ENCODE assay signal across 8 mouse cellular contexts in the genomic region with DNA sequence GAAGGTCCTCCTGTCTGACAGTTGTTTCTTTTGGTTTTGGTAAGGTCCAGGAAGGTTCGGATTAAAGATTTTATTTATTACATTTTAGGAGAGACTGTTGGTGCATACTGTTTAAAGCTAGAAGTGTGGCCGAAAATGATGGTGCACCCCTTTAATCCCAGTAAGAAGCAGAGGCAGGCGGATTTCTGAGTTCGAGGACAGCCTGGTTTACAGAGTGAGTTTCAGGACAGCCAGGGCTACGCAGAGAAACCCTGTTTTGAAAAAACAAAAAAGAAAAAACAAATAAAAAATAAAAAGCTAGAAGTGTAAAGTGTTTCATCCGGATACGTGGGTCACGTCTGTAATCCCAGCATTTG. TPM values are rescaled to one million over a fixed set of nuclear protein-coding genes. Genes with fewer than 3 reads are reported as not detected.
DNase-seq lines count a peak whose midpoint lies in the region; ATAC-seq and TF ChIP-seq lines count a peak whose summit lies in the region.

No protein-coding gene starts in this region.

- H3K4me2 ChIP-seq in embryonic facial prominence, embryonic 15.5 days (replicated peaks) = peak overlapping the region; percentile 71
- H3K4me2 ChIP-seq in limb, embryonic 11.5 days (ENCODE audit: low read depth, severe bottlenecking) = peak overlapping the region; percentile 54
- peak overlapping the region; percentile 36 for H3K4me2 ChIP-seq in neural tube, embryonic 14.5 days (ENCODE audit: low read depth, low read length)

- H3K27ac ChIP-seq in embryonic facial prominence, embryonic 15.5 days (replicated peaks) = peak overlapping the region; percentile 72
- H3K27ac ChIP-seq in limb, embryonic 11.5 days (replicated peaks; ENCODE audit: low read depth, low read length) = no peak overlapping the region
- no peak overlapping the region for H3K27ac ChIP-seq in neural tube, embryonic 14.5 days (ENCODE audit: low read depth, low read length)

- 21% methylated on average over 8 of the region's 8 CpGs for WGBS in lung, adult 2 months
- 31% methylated on average over 8 of the region's 8 CpGs for WGBS in embryonic facial prominence, embryonic 15.5 days
- 35% methylated on average over 8 of the region's 8 CpGs for WGBS in limb, embryonic 11.5 days
- WGBS in neural tube, embryonic 14.5 days = 32% methylated on average over 8 of the region's 8 CpGs

- no peak for TF ChIP-seq CTCF in lung, adult 2 months (IDR thresholded peaks at IDR 0.05; ENCODE audit: insufficient read depth, low read length)

- 0 out of 2 replicates have a peak, but pooled peaks have one; percentile 15 for ATAC-seq in embryonic facial prominence, embryonic 15.5 days (ENCODE audit: insufficient number of reproducible peaks, low FRiP score, low TSS enrichment, low read depth)
- ATAC-seq in limb, embryonic 11.5 days (ENCODE audit: insufficient number of reproducible peaks, low FRiP score, low TSS enrichment, low read depth) = no peak; the same call in 1 of the 2 replicates
- peak; percentile 37 for ATAC-seq in neural tube, embryonic 14.5 days (ENCODE audit: low read depth)

- no peaks in the 10 kb centered on the region for H3K36me3 ChIP-seq in embryonic facial prominence, embryonic 15.5 days
- no peaks in the 10 kb centered on the region for H3K36me3 ChIP-seq in limb, embryonic 11.5 days (ENCODE audit: control insufficient read depth, insufficient read depth, low read length)
- H3K36me3 ChIP-seq in neural tube, embryonic 14.5 days (ENCODE audit: control insufficient read depth, insufficient read depth, low read length) = no peaks in the 10 kb centered on the region

- DNase-seq in lung, adult 2 months = no peak
- no peak for DNase-seq in lung, postnatal 10 days
- DNase-seq in limb, embryonic 11.5 days (ENCODE audit: low spot score) = no peak
- DNase-seq in right cerebral cortex, postnatal 4 days = no peak
- no peak for DNase-seq in frontal cortex, adult 2 months (ENCODE audit: extremely low spot score in 1 of 2, low spot score in 1 of 2)
- DNase-seq in testis, postnatal 10 days (ENCODE audit: low spot score) = no peak

- TF ChIP-seq POLR2A in lung, adult 2 months (IDR thresholded peaks at IDR 0.05; ENCODE audit: borderline replicate concordance, extremely low read depth, low read depth, low read length) = no peak

- no peaks in the 10 kb centered on the region for H3K9me3 ChIP-seq in embryonic facial prominence, embryonic 15.5 days (replicated peaks)
- no peaks in the 10 kb centered on the region for H3K9me3 ChIP-seq in limb, embryonic 11.5 days (ENCODE audit: control insufficient read depth, low read length)
- H3K9me3 ChIP-seq in neural tube, embryonic 14.5 days (ENCODE audit: control insufficient read depth, low read length) = no peaks in the 10 kb centered on the region

- H3K9ac ChIP-seq in embryonic facial prominence, embryonic 15.5 days = 0 out of 2 replicates have a peak overlapping the region, but pooled peaks have one; percentile 64
- peak overlapping the region; percentile 64; the same call in 1 of the 2 replicates for H3K9ac ChIP-seq in limb, embryonic 11.5 days (ENCODE audit: low read length)
- H3K9ac ChIP-seq in neural tube, embryonic 14.5 days (replicated peaks; ENCODE audit: low read depth, low read length) = peak overlapping the region; percentile 22; the same call in 1 of the 2 replicates

- H3K4me3 ChIP-seq in lung, adult 2 months (replicated peaks; ENCODE audit: extremely low read depth, low read depth, low read length) = peak overlapping the region; percentile 79
- H3K4me3 ChIP-seq in embryonic facial prominence, embryonic 15.5 days (replicated peaks) = peak overlapping the region; percentile 65
- H3K4me3 ChIP-seq in limb, embryonic 11.5 days (ENCODE audit: low read depth, low read length) = peak overlapping the region; percentile 58
- H3K4me3 ChIP-seq in neural tube, embryonic 14.5 days (ENCODE audit: low read depth, low read length) = peak overlapping the region; percentile 52

- H3K27me3 ChIP-seq in embryonic facial prominence, embryonic 15.5 days = no peaks in the 10 kb centered on the region
- H3K27me3 ChIP-seq in limb, embryonic 11.5 days (ENCODE audit: control insufficient read depth, insufficient read depth, low read length) = no peaks in the 10 kb centered on the region
- H3K27me3 ChIP-seq in neural tube, embryonic 14.5 days (ENCODE audit: control insufficient read depth, insufficient read depth, low read length) = no peaks in the 10 kb centered on the region

- peaks cover 2% of the 10 kb centered on the region; the same call in 1 of the 2 replicates for H3K4me1 ChIP-seq in lung, adult 2 months (ENCODE audit: control insufficient read depth, insufficient read depth, low read length)
- no peaks in the 10 kb centered on the region for H3K4me1 ChIP-seq in embryonic facial prominence, embryonic 15.5 days
- H3K4me1 ChIP-seq in limb, embryonic 11.5 days (ENCODE audit: control insufficient read depth, insufficient read depth, low read length) = no peaks in the 10 kb centered on the region
- H3K4me1 ChIP-seq in neural tube, embryonic 14.5 days (ENCODE audit: control insufficient read depth, insufficient read depth, low read length) = peaks cover 3% of the 10 kb centered on the region; the same call in 1 of the 2 replicates

RNA-seq across cellular contexts. Expression of gene Mfap1b, which starts 0.3 kb away (rescaled TPM):
- polyA plus RNA-seq in lung, adult 2 months (2012; rRNA removed) = 3.3 and 5.1 TPM in 2 replicates
- polyA plus RNA-seq in embryonic facial prominence, embryonic 15.5 days (2015; fragmentation: Nextera tagmentation; extraction: Ambion mirVana) = 61.9 and 63.0 TPM in 2 replicates
- polyA plus RNA-seq in limb, embryonic 11.5 days (2014; fragmentation: Nextera tagmentation; extraction: Ambion mirVana) = 66.2 and 67.3 TPM in 2 replicates
- 77.1 and 79.2 TPM in 2 replicates for polyA plus RNA-seq in neural tube, embryonic 14.5 days (2014; fragmentation: Nextera tagmentation; extraction: Ambion mirVana)
- 36.0 and 38.5 TPM in 2 replicates for polyA plus RNA-seq in frontal cortex, adult 2 months (2012; rRNA removed)

RNA-seq across cellular contexts. Expression of gene Serinc4, which starts 17.6 kb away (rescaled TPM):
- 0.40 and 0.66 TPM in 2 replicates for polyA plus RNA-seq in lung, adult 2 months (2012; rRNA removed)
- 0.53 and 0.61 TPM in 2 replicates for polyA plus RNA-seq in embryonic facial prominence, embryonic 15.5 days (2015; fragmentation: Nextera tagmentation; extraction: Ambion mirVana)
- 0.12 and 0.37 TPM in 2 replicates for polyA plus RNA-seq in limb, embryonic 11.5 days (2014; fragmentation: Nextera tagmentation; extraction: Ambion mirVana)
- 0.95 and 1.7 TPM in 2 replicates for polyA plus RNA-seq in neural tube, embryonic 14.5 days (2014; fragmentation: Nextera tagmentation; extraction: Ambion mirVana)
- polyA plus RNA-seq in frontal cortex, adult 2 months (2012; rRNA removed) = 0.55 and 1.4 TPM in 2 replicates

RNA-seq across cellular contexts. Expression of gene Hypk, which starts 21.1 kb away (rescaled TPM):
- polyA plus RNA-seq in lung, adult 2 months (2012; rRNA removed) = 6.8 and 10.1 TPM in 2 replicates
- 101 and 108 TPM in 2 replicates for polyA plus RNA-seq in embryonic facial prominence, embryonic 15.5 days (2015; fragmentation: Nextera tagmentation; extraction: Ambion mirVana)
- polyA plus RNA-seq in limb, embryonic 11.5 days (2014; fragmentation: Nextera tagmentation; extraction: Ambion mirVana) = 122 and 124 TPM in 2 replicates
- polyA plus RNA-seq in neural tube, embryonic 14.5 days (2014; fragmentation: Nextera tagmentation; extraction: Ambion mirVana) = 89.1 and 105 TPM in 2 replicates
- 35.6 and 35.9 TPM in 2 replicates for polyA plus RNA-seq in frontal cortex, adult 2 months (2012; rRNA removed)

RNA-seq across cellular contexts. Expression of gene Serf2, which starts 25.2 kb away (rescaled TPM):
- 227 and 315 TPM in 2 replicates for polyA plus RNA-seq in lung, adult 2 months (2012; rRNA removed)
- 510 and 538 TPM in 2 replicates for polyA plus RNA-seq in embryonic facial prominence, embryonic 15.5 days (2015; fragmentation: Nextera tagmentation; extraction: Ambion mirVana)
- polyA plus RNA-seq in limb, embryonic 11.5 days (2014; fragmentation: Nextera tagmentation; extraction: Ambion mirVana) = 538 and 540 TPM in 2 replicates
- polyA plus RNA-seq in neural tube, embryonic 14.5 days (2014; fragmentation: Nextera tagmentation; extraction: Ambion mirVana) = 303 and 333 TPM in 2 replicates
- polyA plus RNA-seq in frontal cortex, adult 2 months (2012; rRNA removed) = 357 and 519 TPM in 2 replicates

RNA-seq across cellular contexts. Expression of gene Ell3, which starts 30.1 kb away (rescaled TPM):
- polyA plus RNA-seq in lung, adult 2 months (2012; rRNA removed) = 0.97 and 1.1 TPM in 2 replicates
- polyA plus RNA-seq in embryonic facial prominence, embryonic 15.5 days (2015; fragmentation: Nextera tagmentation; extraction: Ambion mirVana) = 28.9 and 37.4 TPM in 2 replicates
- 9.6 and 9.7 TPM in 2 replicates for polyA plus RNA-seq in limb, embryonic 11.5 days (2014; fragmentation: Nextera tagmentation; extraction: Ambion mirVana)
- 1.2 and 2.1 TPM in 2 replicates for polyA plus RNA-seq in neural tube, embryonic 14.5 days (2014; fragmentation: Nextera tagmentation; extraction: Ambion mirVana)
- 0.60 and 1.3 TPM in 2 replicates for polyA plus RNA-seq in frontal cortex, adult 2 months (2012; rRNA removed)
